Mouse (Mus musculus): ENCODE measurements around the gene Selplg.
A peak's percentile ranks its signal among the peaks of the same experiment; 100 is the strongest.
"Not testable (repeated sequence)": the region's sequence is repeated elsewhere in the genome, so short reads cannot be mapped to it uniquely, and the experiment has no call there.

Selplg gene

GRCm38 (mm10) chr5:113790453-113791196 is 41.8 kb downstream of the Selplg start:
- no peak for DNase-seq

DNA sequence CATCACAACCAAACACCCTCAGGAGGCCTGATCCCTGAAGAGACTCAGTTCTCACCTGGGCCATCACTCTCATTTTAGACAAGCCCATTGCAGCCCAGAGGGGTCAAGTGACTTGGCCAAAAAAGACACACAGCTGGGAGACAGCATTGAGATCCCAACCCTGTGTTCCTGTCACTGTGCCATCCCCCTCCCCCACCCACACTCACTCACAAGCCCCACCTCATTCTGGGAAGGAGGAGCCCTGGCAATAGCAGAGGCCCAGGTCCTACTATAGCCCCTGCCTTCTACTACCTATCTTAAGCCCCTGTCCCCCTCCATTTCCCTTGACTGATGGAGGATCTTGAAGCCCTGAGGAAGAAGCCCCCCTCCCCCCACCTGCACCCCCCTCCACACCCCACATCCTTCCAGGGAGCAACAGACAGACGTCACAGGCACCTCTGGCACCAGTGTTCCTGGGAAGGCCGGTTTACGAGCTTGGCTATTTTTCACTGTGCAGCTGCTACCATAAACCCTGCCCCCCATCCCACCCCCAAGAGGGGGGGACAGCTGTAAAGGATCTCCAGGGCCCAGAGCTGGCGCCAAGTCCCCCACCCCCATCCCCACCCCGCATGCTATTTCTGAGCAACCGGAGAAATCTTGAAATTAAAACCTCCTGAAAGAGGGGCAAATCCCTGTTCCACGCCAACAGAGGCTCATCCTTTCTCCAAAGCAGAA is 43.2 kb downstream of the Selplg start:
- DNase-seq = no peak

- DNase-seq = no peak
These were observed 43.8 kb downstream of the Selplg start for GRCm38 (mm10) chr5:113788645-113789044.

GRCm38 (mm10) chr5:113786985-113787384 is 45.5 kb downstream of the Selplg start:
- DNase-seq = no peak

DNA sequence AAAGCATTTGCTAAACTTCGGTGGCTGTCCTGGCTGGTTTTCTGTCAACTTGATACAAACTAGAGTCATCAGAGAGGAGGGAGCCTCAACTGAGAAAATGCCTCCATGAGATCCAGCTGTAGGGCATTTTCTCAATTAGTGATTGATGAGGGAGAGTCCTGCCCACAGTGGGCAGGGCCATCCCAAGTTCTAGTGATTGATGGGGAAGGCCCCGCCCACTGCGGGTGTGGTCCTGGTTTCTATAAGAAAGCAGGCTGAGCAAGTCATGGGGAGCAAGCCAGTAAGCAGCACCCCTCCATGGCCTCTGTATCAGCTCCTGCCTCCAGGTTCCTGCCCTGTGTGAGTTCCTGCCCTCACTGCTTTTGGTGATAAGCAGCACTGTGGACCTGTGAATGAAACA is 48.3 kb downstream of the Selplg start:
- DNase-seq = not testable (repeated sequence)

DNA sequence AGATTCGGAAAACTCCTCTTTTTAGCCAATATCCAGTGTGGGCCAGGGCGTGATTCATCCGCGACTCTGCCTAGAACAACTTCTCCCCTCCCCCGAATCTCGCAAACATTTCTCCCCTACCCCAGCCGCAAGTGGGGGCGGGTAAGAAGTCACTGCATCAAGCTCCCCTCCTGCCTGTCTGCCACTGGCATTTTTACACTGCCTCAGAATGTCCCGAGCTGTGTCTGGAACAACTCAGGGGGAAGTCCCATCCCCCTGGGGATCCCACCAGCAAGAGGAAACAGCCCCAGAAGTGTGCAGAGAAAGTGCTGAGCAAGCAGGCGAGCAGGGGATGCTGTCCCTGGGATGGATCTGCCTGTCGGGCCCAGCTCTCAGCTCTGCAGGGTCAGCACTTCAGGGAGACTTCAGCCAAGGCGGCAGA is 48.9 kb downstream of the Selplg start:
- DNase-seq = peak in 1 of 2 experiments; percentile 31

DNA sequence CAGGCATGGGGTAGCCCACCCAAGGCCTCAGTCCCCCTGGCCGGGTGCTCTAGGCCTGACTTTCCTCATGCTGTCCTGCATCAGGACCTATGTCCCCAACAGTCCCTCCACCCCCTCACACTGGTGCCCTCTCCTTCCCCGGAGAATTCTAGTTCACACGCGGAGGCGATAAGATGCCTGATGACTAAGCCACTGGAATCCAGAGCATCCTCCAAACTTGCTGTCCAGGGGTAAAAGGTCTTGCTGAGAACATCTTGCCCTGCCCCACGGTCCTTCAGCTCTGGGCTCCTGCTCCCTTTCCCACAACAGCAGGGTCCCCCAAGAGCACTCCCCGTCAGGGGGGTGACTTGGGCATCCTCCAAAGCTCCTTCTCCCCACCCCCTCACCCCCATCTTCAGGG is 49.8 kb downstream of the Selplg start:
- DNase-seq = no peak

DNA sequence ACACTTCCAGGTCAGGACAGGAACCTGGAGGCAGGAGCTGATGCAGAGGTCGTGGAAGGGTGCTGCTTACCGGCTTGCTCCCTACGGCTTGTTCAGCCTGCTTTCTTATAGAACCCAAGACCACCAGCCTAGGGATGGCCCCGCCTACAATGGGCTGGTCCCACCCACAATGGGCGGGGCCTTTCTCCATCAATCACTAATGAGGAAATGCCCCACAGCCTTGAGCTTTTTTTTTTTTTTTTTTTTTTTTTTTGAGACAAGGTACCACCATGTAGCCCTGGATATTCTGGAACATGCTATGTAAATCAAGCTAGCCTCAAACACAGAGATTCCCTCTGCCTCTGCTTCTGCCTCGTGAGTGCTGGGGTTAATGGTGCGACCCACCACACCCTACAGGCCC is 50.6 kb downstream of the Selplg start:
- DNase-seq = no peak

DNA sequence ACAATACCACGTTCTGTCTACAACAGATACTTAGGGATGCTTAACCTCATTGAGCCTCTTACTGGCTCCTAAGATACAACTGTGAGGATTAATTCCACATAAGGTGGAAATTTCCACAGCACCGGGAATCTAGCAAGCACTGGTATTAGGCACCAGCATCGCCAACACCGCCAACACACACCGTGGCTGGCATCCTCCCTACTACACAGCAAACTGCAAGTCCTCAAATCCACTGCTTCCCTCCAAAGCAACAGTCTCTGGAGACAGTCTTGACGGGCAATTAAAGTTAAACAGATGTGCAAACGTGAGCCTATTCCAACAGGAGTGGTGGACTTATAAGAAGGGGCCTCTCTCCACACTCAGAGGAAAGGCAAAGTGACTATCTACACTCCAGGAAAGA is 51.2 kb downstream of the Selplg start:
- DNase-seq = no peak

DNA sequence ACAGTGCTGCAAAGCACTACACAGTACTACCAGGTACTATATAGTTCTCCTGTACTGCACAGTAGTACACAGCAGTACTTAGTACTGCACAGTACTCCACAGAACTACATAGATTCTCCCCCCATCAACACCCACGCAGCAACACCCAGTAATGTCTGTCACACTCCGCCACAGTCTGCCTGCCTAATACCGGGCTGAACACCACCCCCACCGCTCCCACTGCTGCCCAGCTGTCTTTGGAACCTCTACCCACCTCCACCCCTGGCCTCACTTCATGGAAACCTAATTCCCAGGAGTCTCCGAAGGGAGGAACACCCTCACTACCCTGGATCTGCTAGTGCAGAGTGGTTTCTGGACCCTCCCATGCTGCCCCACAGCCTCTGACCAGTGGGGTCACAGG is 51.7 kb downstream of the Selplg start:
- DNase-seq = no peak

GRCm38 (mm10) chr5:113780082-113780752 is 52.2 kb downstream of the Selplg start:
- no peak for DNase-seq

- DNase-seq = no peak
These were observed 52.9 kb downstream of the Selplg start for GRCm38 (mm10) chr5:113779569-113779968.

GRCm38 (mm10) chr5:113777728-113778127 is 54.7 kb downstream of the Selplg start:
- DNase-seq = not testable (repeated sequence)

DNA sequence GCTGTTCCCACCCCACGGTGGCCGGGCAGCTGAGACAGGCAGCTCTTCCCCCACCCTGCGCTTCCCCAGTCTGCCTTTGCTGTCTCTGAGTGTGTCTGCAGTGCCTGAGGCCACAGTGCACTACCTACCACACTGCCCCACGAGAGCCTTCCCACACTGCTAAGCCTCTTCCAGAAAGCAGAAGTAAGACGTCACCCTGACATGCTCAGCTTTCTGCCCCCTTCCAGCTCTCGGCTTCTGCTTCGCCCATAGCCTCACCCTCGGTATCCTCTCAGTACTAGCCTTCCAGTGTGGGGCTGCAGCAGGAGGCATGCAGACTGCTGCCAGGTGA is 55.6 kb downstream of the Selplg start:
- peak in 1 of 2 experiments; percentile 41 for DNase-seq

- DNase-seq = no peak
These were observed 56.1 kb downstream of the Selplg start for GRCm38 (mm10) chr5:113776128-113776895.

GRCm38 (mm10) chr5:113775585-113775984 is 56.9 kb downstream of the Selplg start:
- no peak for DNase-seq

- DNase-seq = peak; percentile 82 to 85
These were observed 58.8 kb downstream of the Selplg start for GRCm38 (mm10) chr5:113773664-113774063.

GRCm38 (mm10) chr5:113772905-113773519 is 59.4 kb downstream of the Selplg start:
- no peak for DNase-seq

DNA sequence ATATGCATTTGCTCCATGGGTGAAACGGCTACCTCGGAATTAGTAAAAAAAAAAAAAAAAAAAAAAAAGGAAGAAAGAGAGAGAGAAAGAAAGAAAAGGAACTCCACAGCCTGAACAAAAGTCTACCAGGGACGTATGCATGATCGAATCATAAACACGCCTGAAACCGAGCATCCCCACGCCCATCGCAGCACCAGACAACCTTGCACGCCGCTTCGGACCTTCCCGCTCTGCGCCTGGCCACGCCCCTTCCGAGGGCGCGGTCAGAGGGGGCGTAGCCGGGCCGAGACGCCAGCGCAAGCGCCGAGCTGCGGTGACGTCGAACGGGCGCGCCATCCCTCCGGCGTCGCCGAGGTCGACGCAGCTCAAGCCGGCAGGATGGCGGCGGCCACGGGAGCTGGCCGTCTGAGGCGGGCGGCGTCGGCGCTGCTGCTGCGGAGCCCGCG is 60.0 kb downstream of the Selplg start, which contains the start of the genes Sart3 and Iscu:
Gene Sart3, minus strand, starts transcription at position 61 of the 446 bp plus-strand sequence.
Gene Iscu, plus strand, starts transcription at position 299 of the 446 bp plus-strand sequence.
- DNase-seq = peak; percentile 92 to 94

- peak; percentile 89 to 92 for DNase-seq
These were observed 61.0 kb downstream of the Selplg start for GRCm38 (mm10) chr5:113771213-113772162.

DNA sequence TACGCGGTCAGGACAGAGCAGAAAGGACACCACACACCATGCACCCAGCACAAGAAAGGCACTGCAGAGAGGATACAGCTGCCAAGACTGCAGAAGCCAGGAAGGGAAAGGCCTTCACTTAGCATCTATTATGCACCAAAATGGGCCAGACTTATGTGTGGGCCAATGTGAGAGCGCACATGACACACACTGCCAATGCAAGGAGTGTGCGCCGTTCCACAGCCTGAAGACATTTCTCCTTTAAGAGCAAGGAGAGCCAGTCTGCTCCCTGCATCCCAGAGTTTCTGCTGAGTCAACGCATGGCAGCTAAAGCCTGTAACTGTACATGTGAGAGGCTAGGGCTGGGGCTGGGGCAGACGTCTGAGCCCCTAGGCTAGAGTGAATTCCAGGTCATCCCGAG is 63.6 kb downstream of the Selplg start:
- DNase-seq = no peak
